Mouse (Mus musculus): ENCODE data around the gene Fam222a.

Gene Fam222a

GRCm38 (mm10) chr5:114584293-114585104 is 16.7 kb downstream of the Fam222a start:
- no peak for DNase-seq (ENCODE audit: low spot score)

GRCm38 (mm10) chr5:114585682-114586081 is 17.9 kb downstream of the Fam222a start:
- DNase-seq (ENCODE audit: low spot score), result no peak

- DNase-seq (ENCODE audit: low spot score), result peak; percentile 65
Observed at GRCm38 (mm10) chr5:114587908-114588307, 20.1 kb downstream of the Fam222a start.

DNA sequence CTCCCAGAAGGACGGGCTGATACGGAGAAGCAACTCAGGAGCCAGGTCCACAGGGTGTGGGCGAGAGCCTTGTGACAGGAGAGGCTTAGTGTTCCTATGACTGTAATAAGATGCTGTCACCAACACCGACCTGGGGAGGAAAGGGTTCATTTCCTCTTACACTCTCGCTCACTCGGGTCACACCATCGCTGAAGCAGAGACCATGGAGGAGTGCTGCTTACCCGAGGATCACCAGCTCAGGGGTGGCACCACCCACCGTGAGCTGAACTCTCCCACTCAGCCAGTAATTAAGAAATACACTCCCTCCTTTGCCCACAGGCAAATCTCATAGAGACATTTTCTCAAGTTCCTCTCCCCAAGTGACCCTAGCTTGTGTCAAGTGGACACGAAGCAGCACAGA is 20.6 kb downstream of the Fam222a start:
- DNase-seq (ENCODE audit: low spot score), result no peak

DNA sequence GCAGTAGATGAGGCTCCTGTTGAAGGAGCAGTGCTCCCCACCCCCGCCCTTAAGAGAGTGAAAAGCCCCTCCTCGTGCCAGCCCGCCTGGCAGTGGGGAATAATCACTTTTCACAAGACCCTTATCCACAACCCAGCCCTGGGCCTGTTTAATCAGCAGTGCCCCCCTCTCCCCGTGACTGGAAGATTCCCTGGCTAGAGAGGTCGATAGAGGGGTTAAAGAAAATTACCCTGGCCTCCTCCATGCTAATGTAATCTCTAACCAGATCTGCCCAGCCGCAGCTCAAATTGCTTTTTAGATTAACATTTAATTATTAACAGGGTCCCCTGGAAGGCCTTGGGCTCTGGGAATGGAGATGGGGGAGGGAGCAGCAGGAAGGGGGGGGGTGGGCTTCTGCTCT is 21.2 kb downstream of the Fam222a start:
- DNase-seq (ENCODE audit: low spot score), result no peak

- DNase-seq (ENCODE audit: low spot score), result no peak
Observed at GRCm38 (mm10) chr5:114589454-114589853, 21.6 kb downstream of the Fam222a start.

- peak; percentile 76 for DNase-seq (ENCODE audit: low spot score)
Observed at GRCm38 (mm10) chr5:114590043-114590913, 22.5 kb downstream of the Fam222a start.

GRCm38 (mm10) chr5:114591151-114591561 is 23.3 kb downstream of the Fam222a start:
- DNase-seq (ENCODE audit: low spot score), result peak; percentile 74

GRCm38 (mm10) chr5:114592463-114593160 is 24.8 kb downstream of the Fam222a start:
- DNase-seq (ENCODE audit: low spot score), result no peak

DNA sequence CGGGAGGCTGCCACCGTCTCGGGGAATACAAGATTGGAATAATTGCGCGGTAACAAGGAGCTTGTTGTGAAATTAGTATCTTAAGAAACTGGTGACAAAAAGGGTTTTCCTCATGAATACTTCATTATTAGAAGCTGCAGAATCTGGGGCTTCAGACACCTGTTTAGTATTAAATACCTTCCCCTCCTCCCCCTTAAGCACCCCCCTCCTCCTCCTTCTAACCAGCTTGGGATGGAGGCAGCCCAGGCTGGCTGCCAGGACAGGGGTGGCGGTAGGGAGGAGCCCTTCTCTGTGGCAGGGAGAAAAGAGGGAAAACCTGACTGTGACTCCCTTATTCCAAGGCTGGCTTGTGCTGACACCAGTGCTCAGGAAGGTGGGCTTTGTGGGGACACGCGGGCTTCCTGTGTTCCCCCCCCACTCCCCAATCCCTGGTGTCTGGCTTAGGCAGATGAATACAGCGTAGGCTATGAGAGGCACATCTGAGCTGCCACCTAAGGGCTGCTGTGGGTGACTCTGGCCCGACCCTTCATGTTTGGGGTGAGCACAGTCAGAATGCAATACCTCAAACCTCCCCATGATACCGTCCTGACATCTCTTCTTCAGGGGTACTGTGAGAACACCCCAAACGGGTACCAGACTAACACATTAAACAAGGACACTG is 25.5 kb downstream of the Fam222a start:
- DNase-seq (ENCODE audit: low spot score), result no peak

DNA sequence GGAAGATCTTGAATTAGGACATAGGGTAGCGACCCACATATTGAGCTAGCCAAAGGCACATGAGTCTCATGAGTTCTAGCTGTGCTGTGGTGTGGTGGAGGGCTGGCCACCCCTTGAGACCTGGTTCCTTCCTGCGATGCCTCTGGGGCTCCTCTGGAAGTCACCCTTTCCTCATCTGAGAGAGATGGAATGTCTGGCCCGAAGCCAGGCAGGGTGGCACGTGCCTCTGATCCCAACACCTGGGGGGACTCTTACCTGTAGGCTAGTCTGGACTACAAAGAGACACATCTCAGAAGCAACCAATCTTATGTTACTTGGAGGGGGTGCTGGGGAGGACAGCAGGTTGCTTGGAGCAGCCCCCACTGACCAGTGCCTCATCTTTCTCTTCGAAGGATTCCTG is 26.1 kb downstream of the Fam222a start:
- no peak for DNase-seq (ENCODE audit: low spot score)

GRCm38 (mm10) chr5:114594741-114595241 is 27.0 kb downstream of the Fam222a start:
- DNase-seq (ENCODE audit: low spot score), result no peak

DNA sequence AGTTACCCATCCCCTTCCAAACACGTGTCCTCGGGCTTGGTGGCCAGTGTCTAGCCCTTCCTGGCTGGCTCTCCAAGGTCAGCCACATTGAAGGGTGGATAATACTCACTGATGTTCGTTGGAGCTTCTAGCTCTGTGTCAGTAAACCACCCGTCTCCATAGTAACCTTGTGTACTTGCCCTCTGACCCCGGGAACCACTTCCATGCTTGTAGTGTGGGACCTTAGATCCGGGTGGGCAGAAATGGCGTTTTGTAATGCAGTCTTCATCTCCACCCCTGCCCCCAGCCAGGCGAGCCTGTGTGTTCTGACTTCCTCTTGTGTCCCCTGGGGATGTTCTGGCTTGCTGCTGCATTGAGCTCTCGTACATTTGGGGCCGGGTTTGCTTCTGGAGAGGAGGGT is 28.8 kb downstream of the Fam222a start:
- DNase-seq (ENCODE audit: low spot score), result peak; percentile 38

GRCm38 (mm10) chr5:114597222-114597621 is 29.4 kb downstream of the Fam222a start:
- peak; percentile 83 for DNase-seq (ENCODE audit: low spot score)

- no peak for DNase-seq (ENCODE audit: low spot score)
Observed at GRCm38 (mm10) chr5:114597652-114598051, 29.8 kb downstream of the Fam222a start.

DNA sequence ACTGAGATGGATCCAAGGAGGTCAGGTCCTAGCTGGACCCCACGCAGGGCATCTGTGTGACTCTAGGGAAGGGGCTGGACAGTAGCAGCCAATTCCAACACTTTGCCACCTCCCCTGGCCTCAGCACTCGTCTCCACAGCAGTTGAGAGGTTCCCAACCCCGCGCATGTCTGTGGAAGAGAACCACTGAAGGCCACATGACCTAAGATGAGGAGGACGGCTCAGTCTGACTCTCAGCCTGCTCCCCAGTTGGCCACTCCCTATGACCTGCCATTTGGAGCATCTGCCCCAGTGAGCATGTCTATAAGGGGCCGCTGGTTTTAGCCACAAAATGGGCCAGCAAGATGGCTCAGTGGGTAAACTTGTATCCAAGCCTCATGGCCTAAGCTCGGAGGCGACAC is 34.2 kb downstream of the Fam222a start:
- DNase-seq (ENCODE audit: low spot score), result no peak

DNA sequence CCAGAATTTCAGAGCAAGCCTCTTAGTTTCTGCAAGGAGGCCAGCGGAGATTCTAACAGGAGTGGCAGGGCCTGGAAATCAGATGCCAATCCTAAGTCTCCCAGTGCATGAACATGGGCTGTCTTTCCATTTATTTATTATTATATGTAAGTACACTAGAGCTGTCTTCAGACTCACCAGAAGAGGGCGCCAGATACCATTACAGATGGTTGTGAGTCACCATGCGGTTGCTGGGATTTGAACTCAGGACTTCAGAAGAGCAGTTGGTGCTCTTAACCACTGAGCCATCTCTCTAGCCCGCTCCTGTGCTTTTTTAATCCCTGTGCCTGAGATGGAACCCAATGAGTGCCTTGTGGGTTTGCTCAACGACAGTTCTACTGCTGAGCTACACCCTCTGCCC is 36.2 kb downstream of the Fam222a start:
- no peak for DNase-seq (ENCODE audit: low spot score)

GRCm38 (mm10) chr5:114604781-114605290 is 37.0 kb downstream of the Fam222a start:
- DNase-seq (ENCODE audit: low spot score), result no peak

DNA sequence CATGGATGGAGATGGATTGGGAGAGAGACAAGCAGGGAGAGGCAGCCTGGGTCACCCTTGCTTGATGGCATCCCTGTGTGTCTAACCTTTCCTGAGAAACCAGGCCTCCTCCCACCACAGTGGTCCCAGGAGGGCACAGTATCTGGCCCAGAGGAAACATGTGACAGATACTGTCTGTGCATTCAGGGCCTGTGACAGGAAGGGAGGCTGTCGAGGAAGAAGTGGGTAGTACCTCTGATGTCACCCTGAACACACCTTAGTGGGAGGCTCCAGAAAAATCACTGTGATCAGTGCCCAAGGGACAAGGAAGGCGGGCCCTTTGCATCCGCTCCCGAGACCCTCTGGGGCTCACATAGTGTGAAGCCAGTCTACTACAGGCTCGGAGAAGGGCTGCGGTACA is 38.2 kb downstream of the Fam222a start:
- no peak for DNase-seq (ENCODE audit: low spot score)

- DNase-seq (ENCODE audit: low spot score), result no peak
Observed at GRCm38 (mm10) chr5:114607651-114608050, 39.8 kb downstream of the Fam222a start.

DNA sequence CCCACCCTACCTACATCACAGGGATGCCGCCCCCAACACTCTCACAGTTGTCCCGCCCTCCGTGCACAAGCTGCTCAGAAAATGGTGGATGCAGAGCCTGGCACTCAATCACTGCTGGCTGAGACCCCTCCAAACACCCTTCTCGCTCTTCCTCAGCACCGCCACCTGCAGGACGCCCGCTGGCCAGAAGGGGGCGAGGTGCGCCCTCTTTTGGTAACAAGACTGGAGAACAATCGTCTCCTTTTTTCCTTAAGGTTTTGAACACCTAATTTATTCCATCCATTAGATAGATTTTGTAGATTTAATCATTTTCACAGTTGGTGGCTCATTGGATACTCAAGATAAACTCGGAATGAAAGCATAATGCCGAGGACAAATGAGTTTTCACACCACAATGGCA is 40.7 kb downstream of the Fam222a start:
- peak; percentile 60 for DNase-seq (ENCODE audit: low spot score)

DNA sequence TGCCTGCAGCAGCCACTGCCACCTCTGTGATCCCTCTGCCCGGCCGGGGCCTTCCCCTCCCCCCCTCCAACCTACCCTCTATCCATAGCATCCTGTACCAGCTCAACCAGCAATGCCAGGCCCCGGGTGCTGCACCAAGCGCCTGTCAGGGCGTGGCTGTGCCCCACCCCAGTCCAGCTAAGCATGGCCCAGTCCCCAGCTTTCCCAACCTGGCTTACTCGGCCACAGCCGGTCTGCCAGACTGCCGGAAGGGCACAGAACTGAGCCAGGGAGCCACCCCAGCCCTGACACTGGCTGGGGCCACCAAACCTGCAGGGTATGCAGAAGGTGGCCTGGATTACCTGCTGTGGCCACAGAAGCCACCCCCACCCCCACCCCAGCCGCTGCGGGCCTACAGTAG is 43.4 kb downstream of the Fam222a start:
- DNase-seq (ENCODE audit: low spot score), result no peak

Data from testis, postnatal 14 days (tissue).